Mouse (Mus musculus) E14TG2a.4 (cell line): ENCODE data around the gene Ndrg4.

Experiments
- CTCF ChIP-seq: conservative IDR thresholded peaks from 2 replicates; pipeline ENCODE4 v1.5.1; 2014; ENCODE audit warnings: low read length
- NANOG ChIP-seq: IDR thresholded peaks from 2 replicates; pipeline ENCODE4 v1.6.1; 2014; ENCODE audit warnings: borderline replicate concordance, low read length, mixed read lengths

- TF ChIP-seq CTCF = no peak
- no peak for TF ChIP-seq NANOG
These were observed 39.1 kb downstream of the Ndrg4 start, which contains the start of gene Setd6 for GRCm38 (mm10) chr8:95715676-95716531.
